Mouse (Mus musculus) neutrophil, adult 83 days (primary cell): Measurements from ENCODE around the gene Olfr738. TPM values are rescaled to one million over a fixed set of nuclear protein-coding genes. Genes with fewer than 3 reads are reported as not detected.

Experiments used
- total RNA-seq, 2 experiments: library from RNA; stranded (reverse); gene quantifications; one replicate each; pipeline ENCODE4 v1.2.4; 2023

The Olfr738 gene
- total RNA-seq: not detected

DNA sequence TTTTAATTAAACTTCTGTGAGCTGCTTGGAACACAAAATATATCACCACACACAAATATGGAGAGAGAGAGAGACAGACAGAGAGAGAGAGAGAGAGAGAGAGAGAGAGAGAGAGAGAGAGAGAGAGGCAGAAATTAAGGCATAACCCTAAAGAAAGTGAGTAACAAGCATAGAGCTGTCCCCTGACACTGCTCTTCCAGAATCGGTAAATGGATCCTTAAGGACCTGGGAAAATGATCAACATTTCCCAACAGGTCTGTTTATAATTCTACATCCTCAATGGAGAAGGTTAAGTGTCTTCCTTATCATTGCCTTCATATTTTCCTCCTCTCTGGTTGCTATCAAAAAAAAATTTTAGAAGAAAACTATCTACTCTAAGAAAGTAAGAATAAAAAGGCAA lies at the start of gene Olfr738:
Olfr738 (plus strand) TSS at position 301 of the 400 bp plus-strand sequence.

DNA sequence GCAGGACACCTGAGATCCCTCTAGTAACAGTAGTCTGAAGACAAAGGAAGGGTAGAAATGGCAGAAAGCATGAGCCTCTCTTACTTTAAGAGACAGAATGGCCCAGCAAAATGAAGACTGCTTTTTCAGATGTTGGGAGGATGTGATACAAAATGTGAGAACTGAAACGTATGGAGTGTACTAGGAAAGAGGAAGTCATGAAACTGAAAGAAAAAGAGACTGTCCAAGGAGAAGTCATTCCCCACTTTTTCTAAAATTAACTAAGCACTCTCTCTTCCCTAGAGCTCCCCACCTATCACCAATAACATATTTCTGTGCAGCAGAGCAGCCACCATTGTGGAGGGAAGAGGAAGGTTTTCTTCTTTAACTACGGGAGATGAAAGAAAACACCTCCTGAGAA lies 49.8 kb upstream of the Olfr738 start, which contains the start of gene Tlr11:
Tlr11 (plus strand) TSS at position 322 of the 400 bp plus-strand sequence.

DNA sequence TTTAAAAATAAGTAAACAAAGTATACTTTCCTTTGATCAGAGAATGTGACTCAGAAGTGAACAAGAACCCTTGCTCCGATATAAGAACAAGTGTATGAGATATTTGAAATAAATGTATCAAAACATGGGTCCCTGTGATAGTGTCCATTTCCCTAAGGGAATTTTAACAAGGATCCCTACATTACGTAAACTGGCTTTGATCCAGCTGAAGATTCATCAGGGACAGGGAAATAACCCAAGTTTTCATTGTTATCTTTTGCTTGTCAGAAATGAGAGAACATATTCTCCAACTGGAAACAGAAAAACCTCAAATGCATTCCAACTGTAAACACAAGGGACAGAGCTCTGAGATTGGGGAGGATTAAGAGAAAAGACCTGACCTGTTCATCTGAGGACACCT lies 26.5 kb upstream of the Olfr738 start, which contains the start of gene Olfr736:
Olfr736 (plus strand) TSS at position 301 of the 400 bp plus-strand sequence.

DNA sequence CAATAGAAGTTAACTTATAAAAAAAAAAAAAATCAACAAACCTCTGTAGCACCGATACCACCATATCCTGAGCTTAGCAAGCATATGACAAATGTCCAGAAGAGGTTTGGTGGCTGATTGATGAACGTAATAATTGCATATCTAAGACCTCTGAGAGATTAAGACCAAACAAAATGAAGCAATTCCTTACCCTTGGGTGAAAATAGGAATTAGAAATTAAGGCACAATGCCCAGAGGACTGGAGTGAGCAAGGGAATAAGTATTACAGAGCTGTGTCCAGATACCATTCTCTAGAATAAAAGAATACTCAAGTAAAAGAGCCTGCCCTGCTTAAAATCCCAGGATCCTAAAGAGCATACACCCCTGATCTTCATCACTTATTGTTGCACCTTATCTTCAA lies 11.0 kb downstream of the Olfr738 start, which contains the start of gene Olfr739:
Olfr739 (plus strand) TSS at position 301 of the 400 bp plus-strand sequence.

GRCm38 (mm10) chr14:50445245-50445644 lies 37.9 kb downstream of the Olfr738 start, which contains the start of gene Olfr740:
Olfr740 (plus strand) TSS chr14:50445545.

Other genes with a start within 250 kb of the Olfr738 start
- not detected for gene Olfr730, start 219.4 kb upstream of the Olfr738 start, total RNA-seq
- not detected for gene Olfr731, start 165.7 kb upstream of the Olfr738 start, total RNA-seq
- gene Olfr732, start 123.4 kb upstream of the Olfr738 start, total RNA-seq: not detected
- gene Olfr733, start 106.0 kb upstream of the Olfr738 start, total RNA-seq: not detected
- not detected for gene Olfr734, start 80.8 kb upstream of the Olfr738 start, total RNA-seq
- under 1 TPM in 1 of 2 experiments, not detected in 1; 0.09 TPM for gene Olfr735, start 58.7 kb upstream of the Olfr738 start, total RNA-seq
- gene Tlr11, start 49.7 kb upstream of the Olfr738 start, total RNA-seq: under 1 TPM; 0.22 TPM
- not detected for gene Olfr736, start 26.4 kb upstream of the Olfr738 start, total RNA-seq
- gene Olfr739, start 11.1 kb downstream of the Olfr738 start, total RNA-seq: not detected
- not detected for gene Olfr740, start 38.0 kb downstream of the Olfr738 start, total RNA-seq
- not detected for gene Olfr741, start 65.2 kb downstream of the Olfr738 start, total RNA-seq
- not detected for gene Olfr742, start 96.0 kb downstream of the Olfr738 start, total RNA-seq
- gene Olfr743, start 114.3 kb downstream of the Olfr738 start, total RNA-seq: not detected
- not detected for gene Olfr744, start 207.3 kb downstream of the Olfr738 start, total RNA-seq
- not detected for gene Olfr745, start 231.8 kb downstream of the Olfr738 start, total RNA-seq
- not detected for gene Olfr746, start 239.5 kb downstream of the Olfr738 start, total RNA-seq